Mouse (Mus musculus) intestine, postnatal 0 days (tissue): ENCODE measurements around the gene Slc44a2. TPM values are rescaled to one million over a fixed set of nuclear protein-coding genes. Genes with fewer than 3 reads are reported as not detected.
A peak's percentile ranks its signal among the peaks of the same experiment; 100 is the strongest.
"Not testable (repeated sequence)": the region's sequence is repeated elsewhere in the genome, so short reads cannot be mapped to it uniquely, and the experiment has no call there.

Experiments used
- ATAC-seq: fragments of 200-750 bp; cut with Nextera tagmentation; 2 replicates; pipeline ENCODE4 v1.8.0; 2017; ENCODE audit warnings: mild to moderate bottlenecking, moderate TSS enrichment, moderate library complexity
- H3K27ac ChIP-seq: fragments of 300-500 bp; sonication (generic); 2 replicates; pipeline ENCODE4 v1.5.1; 2014; ENCODE audit warnings: mild to moderate bottlenecking, low read depth, low read length, moderate library complexity
- H3K27me3 ChIP-seq: fragments of 300-500 bp; sonication (generic); replicated peaks from 2 replicates; pipeline ENCODE4 v1.6.1; 2014; ENCODE audit warnings: low read length, mixed read lengths; ENCODE audit not compliant: control insufficient read depth, insufficient read depth
- H3K36me3 ChIP-seq: fragments of 300-500 bp; sonication (generic); 2 replicates; pipeline ENCODE4 v1.6.1; 2014; ENCODE audit warnings: mild to moderate bottlenecking, moderate library complexity; ENCODE audit not compliant: control insufficient read depth, insufficient read depth
- H3K4me1 ChIP-seq: fragments of 300-500 bp; sonication (generic); replicated peaks from 2 replicates; pipeline ENCODE4 v1.6.1; 2014; ENCODE audit warnings: antibody characterized with exemption, low read length, mixed read lengths; ENCODE audit not compliant: control insufficient read depth, insufficient read depth
- H3K4me2 ChIP-seq: fragments of 300-500 bp; sonication (generic); replicated peaks from 2 replicates; pipeline ENCODE4 v1.6.1; 2014; ENCODE audit warnings: low read depth, mild to moderate bottlenecking, moderate library complexity
- H3K4me3 ChIP-seq: fragments of 300-500 bp; sonication (generic); 2 replicates; pipeline ENCODE4 v1.5.1; 2014; ENCODE audit warnings: low read depth, low read length
- H3K9ac ChIP-seq: fragments of 300-500 bp; sonication (generic); 2 replicates; pipeline ENCODE4 v1.6.1; 2014; ENCODE audit warnings: mild to moderate bottlenecking, low read depth, low read length
- H3K9me3 ChIP-seq: fragments of 300-500 bp; sonication (generic); 2 replicates; pipeline ENCODE4 v1.6.1; 2016; ENCODE audit warnings: mixed run types; ENCODE audit not compliant: control insufficient read depth
- CTCF ChIP-seq: sonication (generic); IDR thresholded peaks from 2 replicates; pipeline ENCODE4 v1.5.1; 2016; ENCODE audit warnings: low read depth, mild to moderate bottlenecking, control low read depth, antibody characterized with exemption, moderate library complexity
- WGBS: fragments of 180-500 bp; shearing (Covaris S2); extraction: QIAGEN DNeasy Blood & Tissue Kit; methylation state at CpG from one replicate; pipeline ENCODE4 v1.1.7; 2014; 5-methylcytosine and 5-hydroxymethylcytosine counted together
- polyA plus RNA-seq: library from polyadenylated mRNA; unstranded; fragments of >200 nt; fragmentation: Nextera tagmentation; extraction: Ambion mirVana; gene quantifications from 2 replicates; pipeline ENCODE4 v1.2.1, GENCODE M21; 2015

The Slc44a2 gene
- polyA plus RNA-seq, 1 experiment from 2014 or later: 13.3 TPM

GRCm38 (mm10) chr9:21287571-21288402 lies 32.7 kb upstream of the Slc44a2 start, which contains the start of gene Kri1:
Gene Kri1 (minus strand): TSS chr9:21287969.
- Histone ChIP-seq H3K9ac (peak within 1 kb of the TSS; percentile 73), H3K4me1 (peaks cover 15% of the 10 kb centered on the region; the same call in 1 of the 2 replicates), H3K27ac (peak within 1 kb of the TSS; percentile 87), H3K4me3 (peak within 1 kb of the TSS; percentile 76), H3K36me3 (peaks cover 8% of the 10 kb centered on the region; the same call in 1 of the 2 replicates), H3K4me2 (peak within 1 kb of the TSS; percentile 82), H3K9me3 (no peaks in the 10 kb centered on the region), H3K27me3 (no peaks in the 10 kb centered on the region)
- under 1% methylated on average over 59 of the region's 59 CpGs for WGBS
- peak; percentile 27; the same call in 1 of the 2 replicates for TF ChIP-seq CTCF
- ATAC-seq: peak; percentile 71

- ATAC-seq: no peak
- peak overlapping the region; percentile 45; the same call in 1 of the 2 replicates for H3K9ac ChIP-seq
- 69% methylated on average over 13 of the region's 13 CpGs for WGBS
- H3K27ac ChIP-seq: peak overlapping the region; percentile 87
- H3K9me3 ChIP-seq: no peaks in the 10 kb centered on the region
- peak overlapping the region; percentile 82 for H3K4me2 ChIP-seq
- peak overlapping the region; percentile 76 for H3K4me3 ChIP-seq
- peaks cover 15% of the 10 kb centered on the region; the same call in 1 of the 2 replicates for H3K4me1 ChIP-seq
- TF ChIP-seq CTCF: no peak
- H3K36me3 ChIP-seq: peaks cover 4% of the 10 kb centered on the region; the same call in 1 of the 2 replicates
- no peaks in the 10 kb centered on the region for H3K27me3 ChIP-seq
These were observed 31.8 kb upstream of the Slc44a2 start for GRCm38 (mm10) chr9:21288404-21289336.

GRCm38 (mm10) chr9:21289337-21289671 lies 31.2 kb upstream of the Slc44a2 start:
- no peak for ATAC-seq
- peaks cover 15% of the 10 kb centered on the region; the same call in 1 of the 2 replicates for H3K4me1 ChIP-seq
- no peak for TF ChIP-seq CTCF
- H3K4me3 ChIP-seq: no peak overlapping the region
- no peaks in the 10 kb centered on the region for H3K27me3 ChIP-seq
- H3K4me2 ChIP-seq: peak overlapping the region; percentile 82
- H3K27ac ChIP-seq: no peak overlapping the region
- no peaks in the 10 kb centered on the region; the same call in 1 of the 2 replicates for H3K36me3 ChIP-seq
- no peaks in the 10 kb centered on the region for H3K9me3 ChIP-seq
- WGBS: 83% methylated on average over 2 of the region's 2 CpGs
- no peak overlapping the region for H3K9ac ChIP-seq

GRCm38 (mm10) chr9:21290589-21290988 lies 29.9 kb upstream of the Slc44a2 start:
- no peaks in the 10 kb centered on the region for H3K9me3 ChIP-seq
- H3K36me3 ChIP-seq: peaks cover 6% of the 10 kb centered on the region; the same call in 1 of the 2 replicates
- H3K27ac ChIP-seq: peak overlapping the region; percentile 69
- no peaks in the 10 kb centered on the region for H3K27me3 ChIP-seq
- peaks cover 15% of the 10 kb centered on the region; the same call in 1 of the 2 replicates for H3K4me1 ChIP-seq
- H3K9ac ChIP-seq: peak overlapping the region; percentile 69
- peak overlapping the region; percentile 70 for H3K4me3 ChIP-seq
- no peak; the same call in 1 of the 2 replicates for ATAC-seq
- H3K4me2 ChIP-seq: peak overlapping the region; percentile 82
- TF ChIP-seq CTCF: no peak
- under 1% methylated on average over 20 of the region's 20 CpGs for WGBS

- peaks cover 11% of the 10 kb centered on the region; the same call in 1 of the 2 replicates for H3K36me3 ChIP-seq
- under 1% methylated on average over 50 of the region's 51 CpGs for WGBS
- TF ChIP-seq CTCF: peak; percentile 60
- peak within 1 kb of the TSS; percentile 82 for H3K4me2 ChIP-seq
- peak; percentile 93 for ATAC-seq
- peaks cover 15% of the 10 kb centered on the region; the same call in 1 of the 2 replicates for H3K4me1 ChIP-seq
- H3K27me3 ChIP-seq: no peaks in the 10 kb centered on the region
- peak within 1 kb of the TSS; percentile 70 for H3K4me3 ChIP-seq
- H3K9ac ChIP-seq: peak within 1 kb of the TSS; percentile 69
- H3K27ac ChIP-seq: peak within 1 kb of the TSS; percentile 69
- H3K9me3 ChIP-seq: no peaks in the 10 kb centered on the region
These were observed 29.3 kb upstream of the Slc44a2 start, which contains the start of gene Cdkn2d for GRCm38 (mm10) chr9:21291022-21291787. Gene Cdkn2d (minus strand): TSS chr9:21291407.

GRCm38 (mm10) chr9:21291868-21292267 lies 28.6 kb upstream of the Slc44a2 start:
- H3K9me3 ChIP-seq, H3K27me3 ChIP-seq, ATAC-seq: not testable (repeated sequence)
- Histone ChIP-seq H3K9ac (0 out of 2 replicates have a peak overlapping the region, but pooled peaks have one; percentile 2), H3K27ac (peak overlapping the region; percentile 66; the same call in 1 of the 2 replicates), H3K4me3 (peak overlapping the region; percentile 70), H3K4me2 (peak overlapping the region; percentile 82), H3K36me3 (peaks cover 15% of the 10 kb centered on the region; the same call in 1 of the 2 replicates), H3K4me1 (peaks cover 14% of the 10 kb centered on the region; the same call in 1 of the 2 replicates)
- 12% methylated on average over 7 of the region's 7 CpGs for WGBS
